Mouse (Mus musculus): ENCODE measurements around the gene Trpm3. TPM values are rescaled to one million over a fixed set of nuclear protein-coding genes. Genes with fewer than 3 reads are reported as not detected.

The Trpm3 gene
- polyA plus RNA-seq, 1 experiment from 2014 or later, result 0.37 TPM

GRCm38 (mm10) chr19:22884357-22884756 lies 745.5 kb downstream of the Trpm3 start:
- no peak overlapping the region for H3K9ac ChIP-seq (ENCODE audit: low read length)
- no peaks in the 10 kb centered on the region for H3K27me3 ChIP-seq (replicated peaks; ENCODE audit: control insufficient read depth, insufficient read depth, low read length)
- WGBS, result 49% methylated on average over 11 of the region's 11 CpGs
- no peaks in the 10 kb centered on the region for H3K4me1 ChIP-seq (replicated peaks; ENCODE audit: control insufficient read depth, insufficient read depth, low read length)
- H3K4me3 ChIP-seq (ENCODE audit: low read depth, low read length), result no peak overlapping the region
- H3K4me2 ChIP-seq (ENCODE audit: low read length), result peak overlapping the region; percentile 39
- ATAC-seq (replicated peaks; ENCODE audit: low FRiP score, low TSS enrichment, low read depth) (peak; percentile 56; the same call in 1 of the 2 replicates), DNase-seq (ENCODE audit: low spot score) (no peak)
- no peaks in the 10 kb centered on the region for H3K9me3 ChIP-seq (ENCODE audit: control insufficient read depth, low read length)
- H3K27ac ChIP-seq (ENCODE audit: low read depth), result no peak overlapping the region
- H3K36me3 ChIP-seq (ENCODE audit: control insufficient read depth, insufficient read depth, low read length), result no peaks in the 10 kb centered on the region

- no peak overlapping the region for H3K4me3 ChIP-seq (ENCODE audit: low read depth, low read length)
- no peaks in the 10 kb centered on the region for H3K4me1 ChIP-seq (replicated peaks; ENCODE audit: control insufficient read depth, insufficient read depth, low read length)
- H3K9me3 ChIP-seq (ENCODE audit: control insufficient read depth, low read length), result no peaks in the 10 kb centered on the region
- ATAC-seq (replicated peaks; ENCODE audit: low FRiP score, low TSS enrichment, low read depth) (no peak), DNase-seq (ENCODE audit: low spot score) (no peak)
- H3K36me3 ChIP-seq (ENCODE audit: control insufficient read depth, insufficient read depth, low read length), result no peaks in the 10 kb centered on the region
- no peak overlapping the region for H3K4me2 ChIP-seq (ENCODE audit: low read length)
- 91% methylated on average over 5 of the region's 5 CpGs for WGBS
- H3K27ac ChIP-seq (ENCODE audit: low read depth), result no peak overlapping the region
- no peaks in the 10 kb centered on the region for H3K27me3 ChIP-seq (replicated peaks; ENCODE audit: control insufficient read depth, insufficient read depth, low read length)
- no peak overlapping the region for H3K9ac ChIP-seq (ENCODE audit: low read length)
These were observed 746.2 kb downstream of the Trpm3 start for GRCm38 (mm10) chr19:22885051-22885450.

GRCm38 (mm10) chr19:22901892-22902291 lies 763.0 kb downstream of the Trpm3 start:
- Histone ChIP-seq H3K4me1 (replicated peaks; ENCODE audit: control insufficient read depth, insufficient read depth, low read length) (no peaks in the 10 kb centered on the region), H3K4me3 (ENCODE audit: low read depth, low read length) (no peak overlapping the region), H3K9ac (ENCODE audit: low read length) (no peak overlapping the region), H3K9me3 (ENCODE audit: control insufficient read depth, low read length) (no peaks in the 10 kb centered on the region), H3K27me3 (replicated peaks; ENCODE audit: control insufficient read depth, insufficient read depth, low read length) (no peaks in the 10 kb centered on the region), H3K27ac (ENCODE audit: low read depth) (no peak overlapping the region), H3K4me2 (ENCODE audit: low read length) (no peak overlapping the region), H3K36me3 (ENCODE audit: control insufficient read depth, insufficient read depth, low read length) (no peaks in the 10 kb centered on the region)
- DNase-seq (ENCODE audit: low spot score) (no peak), ATAC-seq (replicated peaks; ENCODE audit: low FRiP score, low TSS enrichment, low read depth) (no peak)
- WGBS, result 83% methylated on average over 7 of the region's 7 CpGs

DNA sequence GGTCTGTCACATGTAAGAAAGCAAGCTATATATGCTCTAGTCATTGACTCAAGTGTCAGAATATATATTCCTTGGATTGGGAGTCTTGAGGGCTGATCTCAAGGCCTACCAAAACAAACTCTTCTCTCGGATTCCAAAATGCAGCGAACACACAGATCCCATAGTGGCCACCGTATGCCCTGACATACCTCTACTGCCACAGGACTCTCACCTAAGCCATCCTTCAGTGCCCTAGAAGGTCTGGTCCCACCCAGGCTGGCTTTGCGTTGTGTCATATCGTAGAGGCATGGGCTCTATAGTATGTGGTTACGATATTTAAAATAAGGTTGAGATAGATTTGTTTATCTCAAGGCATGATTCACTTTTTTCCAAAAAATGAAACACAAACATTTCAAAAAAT lies 763.5 kb downstream of the Trpm3 start:
- no peak overlapping the region for H3K9ac ChIP-seq (ENCODE audit: low read length)
- H3K27me3 ChIP-seq (replicated peaks; ENCODE audit: control insufficient read depth, insufficient read depth, low read length), result no peaks in the 10 kb centered on the region
- DNase-seq (ENCODE audit: low spot score) (no peak), ATAC-seq (replicated peaks; ENCODE audit: low FRiP score, low TSS enrichment, low read depth) (no peak)
- no peak overlapping the region for H3K27ac ChIP-seq (ENCODE audit: low read depth)
- no peak overlapping the region for H3K4me3 ChIP-seq (ENCODE audit: low read depth, low read length)
- H3K4me2 ChIP-seq (ENCODE audit: low read length), result no peak overlapping the region
- no peaks in the 10 kb centered on the region for H3K4me1 ChIP-seq (replicated peaks; ENCODE audit: control insufficient read depth, insufficient read depth, low read length)
- H3K36me3 ChIP-seq (ENCODE audit: control insufficient read depth, insufficient read depth, low read length), result no peaks in the 10 kb centered on the region
- WGBS, result 96% methylated on average over 6 of the region's 6 CpGs
- no peaks in the 10 kb centered on the region for H3K9me3 ChIP-seq (ENCODE audit: control insufficient read depth, low read length)

DNA sequence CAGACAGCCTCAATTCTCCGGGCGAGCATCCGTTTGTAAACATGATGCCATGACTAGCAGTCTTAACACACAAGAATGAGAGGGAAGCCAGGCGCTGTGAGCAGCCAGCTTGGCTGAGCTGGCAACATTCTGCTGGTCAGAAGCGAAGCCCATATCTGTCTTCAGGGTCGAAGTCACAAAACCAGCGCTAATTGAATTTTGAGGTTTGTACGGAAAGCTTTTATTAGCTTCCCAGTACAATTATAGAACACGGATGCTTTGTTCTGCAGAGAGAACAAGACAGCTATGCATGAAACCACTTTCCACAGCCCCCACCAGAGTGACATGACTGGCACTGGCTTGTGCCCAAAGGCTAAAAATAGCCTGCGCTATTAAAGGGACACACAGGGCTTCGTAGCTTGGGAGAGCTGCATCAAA lies 766.2 kb downstream of the Trpm3 start:
- Histone ChIP-seq H3K36me3 (ENCODE audit: control insufficient read depth, insufficient read depth, low read length) (no peaks in the 10 kb centered on the region), H3K4me1 (replicated peaks; ENCODE audit: control insufficient read depth, insufficient read depth, low read length) (no peaks in the 10 kb centered on the region), H3K4me3 (ENCODE audit: low read depth, low read length) (no peak overlapping the region), H3K27me3 (replicated peaks; ENCODE audit: control insufficient read depth, insufficient read depth, low read length) (no peaks in the 10 kb centered on the region), H3K9me3 (ENCODE audit: control insufficient read depth, low read length) (no peaks in the 10 kb centered on the region), H3K27ac (ENCODE audit: low read depth) (no peak overlapping the region), H3K4me2 (ENCODE audit: low read length) (no peak overlapping the region), H3K9ac (ENCODE audit: low read length) (no peak overlapping the region)
- no peak for DNase-seq (ENCODE audit: low spot score)
- ATAC-seq (replicated peaks; ENCODE audit: low FRiP score, low TSS enrichment, low read depth), result no peak
- WGBS, result 74% methylated on average over 11 of the region's 11 CpGs

GRCm38 (mm10) chr19:22910686-22911085 lies 771.8 kb downstream of the Trpm3 start:
- ATAC-seq (replicated peaks; ENCODE audit: low FRiP score, low TSS enrichment, low read depth), result no peak
- H3K9me3 ChIP-seq (ENCODE audit: control insufficient read depth, low read length), result no peaks in the 10 kb centered on the region
- DNase-seq (ENCODE audit: low spot score), result no peak
- H3K4me2 ChIP-seq (ENCODE audit: low read length), result no peak overlapping the region
- H3K27ac ChIP-seq (ENCODE audit: low read depth), result no peak overlapping the region
- no peaks in the 10 kb centered on the region for H3K36me3 ChIP-seq (ENCODE audit: control insufficient read depth, insufficient read depth, low read length)
- H3K4me1 ChIP-seq (replicated peaks; ENCODE audit: control insufficient read depth, insufficient read depth, low read length), result no peaks in the 10 kb centered on the region
- WGBS, result 86% methylated on average over 6 of the region's 6 CpGs
- H3K4me3 ChIP-seq (ENCODE audit: low read depth, low read length), result no peak overlapping the region
- H3K9ac ChIP-seq (ENCODE audit: low read length), result no peak overlapping the region
- H3K27me3 ChIP-seq (replicated peaks; ENCODE audit: control insufficient read depth, insufficient read depth, low read length), result no peaks in the 10 kb centered on the region

GRCm38 (mm10) chr19:22912971-22913370 lies 774.1 kb downstream of the Trpm3 start:
- no peak for DNase-seq (ENCODE audit: low spot score)
- H3K27ac ChIP-seq (ENCODE audit: low read depth), result no peak overlapping the region
- no peaks in the 10 kb centered on the region for H3K9me3 ChIP-seq (ENCODE audit: control insufficient read depth, low read length)
- H3K9ac ChIP-seq (ENCODE audit: low read length), result no peak overlapping the region
- 87% methylated on average over 4 of the region's 4 CpGs for WGBS
- peaks cover 4% of the 10 kb centered on the region; the same call in 1 of the 2 replicates for H3K4me1 ChIP-seq (replicated peaks; ENCODE audit: control insufficient read depth, insufficient read depth, low read length)
- no peaks in the 10 kb centered on the region for H3K27me3 ChIP-seq (replicated peaks; ENCODE audit: control insufficient read depth, insufficient read depth, low read length)
- H3K36me3 ChIP-seq (ENCODE audit: control insufficient read depth, insufficient read depth, low read length), result no peaks in the 10 kb centered on the region
- H3K4me2 ChIP-seq (ENCODE audit: low read length), result no peak overlapping the region
- no peak for ATAC-seq (replicated peaks; ENCODE audit: low FRiP score, low TSS enrichment, low read depth)
- no peak overlapping the region for H3K4me3 ChIP-seq (ENCODE audit: low read depth, low read length)

DNA sequence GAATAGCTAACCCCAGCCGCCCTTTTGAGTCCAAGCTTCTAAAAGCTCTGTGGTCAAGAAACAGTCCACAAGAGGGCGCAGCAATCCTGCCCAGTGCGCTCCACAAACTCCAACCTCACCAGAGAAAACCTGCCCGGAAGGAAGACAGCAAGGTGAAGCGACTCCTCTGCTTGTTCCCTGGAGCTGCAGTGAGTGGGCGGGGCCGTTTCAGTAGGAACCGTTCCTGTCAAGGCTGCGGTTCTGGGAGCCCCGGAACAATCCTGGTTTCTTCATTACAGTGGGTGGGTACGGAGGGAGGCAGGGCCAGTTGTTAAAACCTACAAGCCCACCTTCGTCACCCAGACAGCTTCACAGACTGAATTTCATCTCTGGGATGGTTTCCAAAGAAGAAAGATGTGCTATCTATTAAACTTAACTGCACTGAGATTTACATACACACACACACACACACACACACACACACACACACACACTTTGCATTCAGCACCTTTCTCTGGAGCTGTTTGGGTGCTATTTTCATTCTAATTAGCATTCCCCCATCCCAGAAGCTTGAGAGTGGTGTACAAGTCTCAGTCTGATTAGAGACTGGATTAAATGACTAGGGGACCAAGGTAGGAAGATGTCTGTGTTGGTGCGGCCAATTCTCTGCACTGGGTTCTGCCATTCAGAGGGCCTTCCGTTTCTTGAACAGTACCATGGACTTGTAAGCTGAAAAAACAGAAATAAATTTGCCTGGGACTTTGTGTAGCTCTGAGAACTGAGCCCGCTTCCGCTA lies 777.2 kb downstream of the Trpm3 start:
- peak; percentile 87 for DNase-seq (ENCODE audit: low spot score)
- Histone ChIP-seq H3K27me3 (replicated peaks; ENCODE audit: control insufficient read depth, insufficient read depth, low read length) (no peaks in the 10 kb centered on the region), H3K9me3 (ENCODE audit: control insufficient read depth, low read length) (no peaks in the 10 kb centered on the region), H3K9ac (ENCODE audit: low read length) (no peak overlapping the region), H3K27ac (ENCODE audit: low read depth) (peak overlapping the region; percentile 77), H3K4me3 (ENCODE audit: low read depth, low read length) (peak overlapping the region; percentile 20; the same call in 1 of the 2 replicates), H3K4me1 (replicated peaks; ENCODE audit: control insufficient read depth, insufficient read depth, low read length) (peaks cover 4% of the 10 kb centered on the region; the same call in 1 of the 2 replicates), H3K4me2 (ENCODE audit: low read length) (peak overlapping the region; percentile 50), H3K36me3 (ENCODE audit: control insufficient read depth, insufficient read depth, low read length) (no peaks in the 10 kb centered on the region)
- ATAC-seq (replicated peaks; ENCODE audit: low FRiP score, low TSS enrichment, low read depth), result peak; percentile 70
- 17% methylated on average over 16 of the region's 16 CpGs for WGBS
